8 mouse cellular contexts compared by ENCODE assay signal in the genomic region with DNA sequence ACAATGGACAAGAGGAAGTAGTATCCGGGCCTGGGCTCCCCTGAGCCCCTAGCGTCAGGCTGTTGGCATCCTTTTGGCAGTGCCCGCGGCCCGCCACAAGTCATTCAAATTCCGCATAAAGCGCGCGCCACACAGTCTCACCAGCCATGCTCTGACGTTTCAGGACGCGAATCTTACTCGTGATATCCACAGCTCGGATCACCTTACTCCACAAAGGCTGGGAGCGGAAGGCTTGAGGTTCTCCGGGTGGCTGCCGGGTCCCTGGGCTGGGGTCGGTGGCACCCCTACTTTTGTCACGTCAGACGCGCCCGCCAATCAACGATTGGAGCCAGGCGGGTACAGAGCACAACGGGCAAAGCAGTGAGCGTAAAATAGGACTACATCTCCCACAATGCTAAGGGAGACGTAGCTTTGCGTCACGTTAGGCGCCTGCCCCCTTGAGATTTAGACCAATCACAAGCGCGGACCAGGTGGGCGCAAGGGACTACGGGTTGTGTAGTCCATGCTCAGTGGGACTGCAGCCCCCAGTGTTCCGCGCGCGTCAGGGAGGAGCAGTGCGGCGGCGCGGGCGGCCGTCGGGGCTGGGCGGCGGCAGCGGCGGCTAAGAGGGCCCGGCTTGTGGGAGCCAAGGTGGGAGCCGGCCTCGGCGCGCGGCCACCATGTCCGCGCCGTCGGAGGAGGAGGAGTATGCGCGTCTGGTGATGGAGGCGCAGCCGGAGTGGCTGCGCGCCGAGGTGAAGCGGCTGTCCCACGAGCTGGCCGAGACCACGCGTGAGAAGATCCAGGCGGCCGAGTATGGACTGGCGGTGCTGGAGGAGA. TPM values are rescaled to one million over a fixed set of nuclear protein-coding genes. Genes with fewer than 3 reads are reported as not detected.
DNase-seq lines count a peak whose midpoint lies in the region; ATAC-seq lines count a peak whose summit lies in the region.

A gene (plus strand): TSS at position 574 of the 819 bp plus-strand sequence.

- peak within 1 kb of the TSS; percentile 92 for H3K27ac ChIP-seq in hindbrain, embryonic 14.5 days

- peak within 1 kb of the TSS; percentile 82 for H3K9ac ChIP-seq in hindbrain, embryonic 14.5 days

- WGBS in hindbrain, embryonic 14.5 days, result under 1% methylated on average over 74 of the region's 74 CpGs

- H3K4me1 ChIP-seq in hindbrain, embryonic 14.5 days (replicated peaks; ENCODE audit: control insufficient read depth, insufficient read depth, low read length), result peaks cover 48% of the 10 kb centered on the region

- peak; percentile 99 for ATAC-seq in hindbrain, embryonic 14.5 days (ENCODE audit: low FRiP score)

- no peaks in the 10 kb centered on the region for H3K36me3 ChIP-seq in hindbrain, embryonic 14.5 days (replicated peaks; ENCODE audit: control insufficient read depth, insufficient read depth)

- H3K27me3 ChIP-seq in hindbrain, embryonic 14.5 days (ENCODE audit: control insufficient read depth, insufficient read depth, low read length), result no peaks in the 10 kb centered on the region

- no peaks in the 10 kb centered on the region for H3K9me3 ChIP-seq in hindbrain, embryonic 14.5 days (ENCODE audit: control insufficient read depth, low read length)

- peak within 1 kb of the TSS; percentile 93 for H3K4me2 ChIP-seq in hindbrain, embryonic 14.5 days (replicated peaks)

- peak within 1 kb of the TSS; percentile 96 for H3K4me3 ChIP-seq in hindbrain, embryonic 14.5 days (replicated peaks; ENCODE audit: low read length)

- peak; percentile 99 for DNase-seq in R1 (ENCODE audit: low read depth, low spot score)
- peak; percentile 93 to 96 for DNase-seq in cerebellum, postnatal 25 days
- peak; percentile 83 to 94 for DNase-seq in frontal cortex, postnatal 25 days (ENCODE audit: low spot score in 2 of 2)
- peak; percentile 99 for DNase-seq in hindbrain, embryonic 14.5 days (ENCODE audit: low spot score)
- peak; percentile 96 to 97 for DNase-seq in layer of hippocampus, postnatal 36 days
- DNase-seq in lung, postnatal 36 days, result peak; percentile 98
- peak; percentile 99 for DNase-seq in retina, postnatal 1 day
- peak; percentile 86 to 95 for DNase-seq in urinary bladder, adult 18-20 months (ENCODE audit: low spot score in 2 of 2)

RNA-seq across cellular contexts. Expression of the gene that starts here (rescaled TPM):
- 30.7 and 33.3 TPM in 2 replicates for polyA plus RNA-seq in hindbrain, embryonic 14.5 days (2014; fragmentation: Nextera tagmentation; extraction: Ambion mirVana)
- total RNA-seq in layer of hippocampus, postnatal 36 days (2021), result 10 to 100 TPM; 54.5 to 59.8 TPM

Comparison
In these comparisons a context has a peak if more than half of its experiments do, and no peak if none do; other contexts are left out.
1. Peak in every context shown above with its lines: DNase-seq, ATAC-seq, H3K4me3 ChIP-seq and H3K27ac ChIP-seq.